Mouse (Mus musculus) kidney, adult 8-10 months (tissue): ENCODE measurements at regions not wholly inside any gene's neighbourhood (a gene's known extent, or its start where the extent isn't known, plus 50 kb on each side); places are given as distances from the start of the nearest gene placed in this dataset.

Source experiments
- DNase-seq, 2 experiments: peaks; one replicate each; pipeline ENCODE4 v3.0.0; 2022

- no peak for DNase-seq
These were observed 265.8 kb downstream of the Lmo4 start for GRCm38 (mm10) chr3:143939068-143939709.

GRCm38 (mm10) chr3:143925322-143925721, 279.7 kb downstream of the Lmo4 start:
- DNase-seq: no peak

- DNase-seq: no peak
These were observed 285.3 kb downstream of the Lmo4 start for GRCm38 (mm10) chr3:143919744-143920143.

GRCm38 (mm10) chr3:143914341-143915217, 290.4 kb downstream of the Lmo4 start:
- DNase-seq: no peak

- no peak for DNase-seq
These were observed 291.9 kb downstream of the Lmo4 start for GRCm38 (mm10) chr3:143913044-143913574.

GRCm38 (mm10) chr3:143912433-143912832, 292.6 kb downstream of the Lmo4 start:
- DNase-seq: no peak

GRCm38 (mm10) chr3:143909341-143909740, 295.7 kb downstream of the Lmo4 start:
- DNase-seq: no peak

- no peak for DNase-seq
These were observed 301.6 kb downstream of the Lmo4 start for GRCm38 (mm10) chr3:143903421-143903820.

GRCm38 (mm10) chr3:143880813-143881212, 324.2 kb downstream of the Lmo4 start:
- no peak for DNase-seq

- DNase-seq: no peak
These were observed 331.1 kb downstream of the Lmo4 start for GRCm38 (mm10) chr3:143873876-143874275.

- no peak for DNase-seq
These were observed 338.5 kb downstream of the Lmo4 start for GRCm38 (mm10) chr3:143866521-143866920.

- no peak for DNase-seq
These were observed 339.4 kb downstream of the Lmo4 start for GRCm38 (mm10) chr3:143865626-143866025.

GRCm38 (mm10) chr3:143864490-143864889, 340.5 kb downstream of the Lmo4 start:
- no peak for DNase-seq

GRCm38 (mm10) chr3:143862531-143862930, 342.5 kb downstream of the Lmo4 start:
- DNase-seq: no peak

- no peak for DNase-seq
These were observed 343.2 kb downstream of the Lmo4 start for GRCm38 (mm10) chr3:143861866-143862265.

GRCm38 (mm10) chr3:143835611-143836240, 369.3 kb downstream of the Lmo4 start:
- no peak for DNase-seq

- no peak for DNase-seq
These were observed 370.3 kb downstream of the Lmo4 start for GRCm38 (mm10) chr3:143834725-143835124.

GRCm38 (mm10) chr3:143823395-143823777, 381.6 kb downstream of the Lmo4 start:
- no peak for DNase-seq

GRCm38 (mm10) chr3:143822564-143823394, 382.2 kb downstream of the Lmo4 start:
- DNase-seq: no peak

- peak; percentile 19 to 28 for DNase-seq
These were observed 397.5 kb downstream of the Lmo4 start for GRCm38 (mm10) chr3:143807544-143807943.

- peak in 1 of 2 experiments; percentile 12 for DNase-seq
These were observed 398.1 kb downstream of the Lmo4 start for GRCm38 (mm10) chr3:143806940-143807339.

- DNase-seq: no peak
These were observed 407.2 kb downstream of the Lmo4 start for GRCm38 (mm10) chr3:143797850-143798249.

GRCm38 (mm10) chr3:143790905-143791304, 414.1 kb downstream of the Lmo4 start:
- DNase-seq: no peak
